Mouse (Mus musculus) splenic B cell, adult 2 months (primary cell): ENCODE data around the gene Tacr2.

Experiments
- DNase-seq: peaks from one replicate; pipeline ENCODE4 v3.0.0-alpha.2; 2011; ENCODE audit warnings: low read depth, low spot score
- H3K27me3 ChIP-seq: 2 replicates; pipeline ENCODE4 v1.6.1; 2012; ENCODE audit warnings: mild to moderate bottlenecking, low read length, moderate library complexity, mixed read lengths; ENCODE audit not compliant: control insufficient read depth, poor library complexity, insufficient read depth, severe bottlenecking
- H3K36me3 ChIP-seq: 2 replicates; pipeline ENCODE4 v1.6.1; 2012; ENCODE audit warnings: mild to moderate bottlenecking, low read length, moderate library complexity, mixed read lengths; ENCODE audit not compliant: control insufficient read depth, poor library complexity, insufficient read depth, severe bottlenecking

Gene Tacr2

GRCm38 (mm10) chr10:62305090-62305489 is 52.9 kb downstream of the Tacr2 start:
- DNase-seq = no peak
- H3K36me3 ChIP-seq = 0 out of 2 replicates have a peak, but pooled peaks cover 2% of the 10 kb centered on the region
- no peaks in the 10 kb centered on the region for H3K27me3 ChIP-seq

- no peak for DNase-seq
- no peaks in the 10 kb centered on the region for H3K27me3 ChIP-seq
- 0 out of 2 replicates have a peak, but pooled peaks cover 2% of the 10 kb centered on the region for H3K36me3 ChIP-seq
Measured at GRCm38 (mm10) chr10:62306483-62306882, 54.2 kb downstream of the Tacr2 start.

- 0 out of 2 replicates have a peak, but pooled peaks cover 2% of the 10 kb centered on the region for H3K36me3 ChIP-seq
- DNase-seq = no peak
- H3K27me3 ChIP-seq = no peaks in the 10 kb centered on the region; the same call in 1 of the 2 replicates
Measured at GRCm38 (mm10) chr10:62308896-62309491, 56.8 kb downstream of the Tacr2 start.

- H3K36me3 ChIP-seq = 0 out of 2 replicates have a peak, but pooled peaks cover 2% of the 10 kb centered on the region
Measured at GRCm38 (mm10) chr10:62309593-62309992, 57.4 kb downstream of the Tacr2 start.

GRCm38 (mm10) chr10:62310259-62311039 is 58.2 kb downstream of the Tacr2 start:
- Histone ChIP-seq H3K27me3 (no peaks in the 10 kb centered on the region; the same call in 1 of the 2 replicates), H3K36me3 (peaks cover 4% of the 10 kb centered on the region; the same call in 1 of the 2 replicates)
- DNase-seq = no peak

More at GRCm38 (mm10) chr10:62309593-62309992, 57.4 kb downstream of the Tacr2 start:
- H3K27me3 ChIP-seq = no peaks in the 10 kb centered on the region; the same call in 1 of the 2 replicates
- DNase-seq = no peak

GRCm38 (mm10) chr10:62311464-62311863 is 59.2 kb downstream of the Tacr2 start:
- no peaks in the 10 kb centered on the region; the same call in 1 of the 2 replicates for H3K27me3 ChIP-seq
- DNase-seq = peak; percentile 10
- H3K36me3 ChIP-seq = peaks cover 4% of the 10 kb centered on the region; the same call in 1 of the 2 replicates

- DNase-seq = no peak
- no peaks in the 10 kb centered on the region; the same call in 1 of the 2 replicates for H3K27me3 ChIP-seq
- H3K36me3 ChIP-seq = peaks cover 2% of the 10 kb centered on the region; the same call in 1 of the 2 replicates
Measured at GRCm38 (mm10) chr10:62313140-62313539, 60.9 kb downstream of the Tacr2 start.

- H3K36me3 ChIP-seq = peaks cover 2% of the 10 kb centered on the region; the same call in 1 of the 2 replicates
- H3K27me3 ChIP-seq = no peaks in the 10 kb centered on the region; the same call in 1 of the 2 replicates
- no peak for DNase-seq
Measured at GRCm38 (mm10) chr10:62313885-62314424, 61.7 kb downstream of the Tacr2 start.
